Mouse (Mus musculus) kidney, adult 9 months (tissue): ENCODE results near the gene Mageb2.
"Not testable (repeated sequence)": the region's sequence is repeated elsewhere in the genome, so short reads cannot be mapped to it uniquely, and the experiment has no call there.

Source experiments
- DNase-seq: peaks from one replicate; pipeline ENCODE4 v3.0.0; 2022

The Mageb2 gene

DNA sequence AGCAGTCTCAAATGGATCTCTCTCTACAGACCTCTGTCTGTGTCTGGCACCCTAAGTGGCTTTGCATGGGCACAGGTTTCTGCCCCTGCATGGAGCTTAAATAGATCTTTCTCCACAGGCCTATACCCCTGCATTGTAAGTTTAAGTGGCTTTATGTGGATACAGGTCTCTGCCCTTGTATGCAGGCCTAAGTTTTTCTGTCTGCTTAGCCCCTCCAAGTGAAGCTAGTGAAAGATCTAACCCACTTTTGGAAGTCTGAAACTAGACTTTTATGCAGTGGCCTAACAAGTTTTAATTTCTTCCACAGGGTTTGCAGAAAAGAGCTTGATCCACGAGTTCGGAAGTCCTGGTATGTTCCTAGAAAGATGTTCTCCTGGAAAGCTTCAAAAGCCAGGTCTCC lies at the start of gene Mageb2:
Gene Mageb2 (plus strand): TSS at position 301 of the 400 bp plus-strand sequence.
- DNase-seq = not testable (repeated sequence)

DNA sequence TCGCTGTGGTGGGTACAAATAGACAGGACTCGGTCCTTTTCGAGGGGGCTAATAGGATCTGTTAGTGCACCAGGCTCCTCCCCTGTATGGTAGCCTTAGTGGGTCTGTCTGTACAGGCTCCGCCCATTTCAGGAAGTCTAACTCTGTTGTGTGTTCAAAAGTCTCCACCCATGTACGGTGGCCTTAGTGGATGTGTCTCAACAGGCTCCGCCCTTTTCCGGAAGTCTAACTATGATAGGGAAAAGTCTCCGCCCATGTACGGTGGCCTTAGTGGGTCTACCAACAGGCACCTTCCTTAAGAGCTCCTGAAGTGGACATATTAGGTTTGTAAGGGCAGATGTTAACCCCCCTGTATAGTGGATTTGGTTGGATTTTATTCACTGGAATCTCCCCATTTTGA lies 18.2 kb upstream of the Mageb2 start:
- not testable (repeated sequence) for DNase-seq
